Mouse (Mus musculus) hindbrain, embryonic 15.5 days (tissue): ENCODE results near the gene Prr13. TPM values are rescaled to one million over a fixed set of nuclear protein-coding genes. Genes with fewer than 3 reads are reported as not detected.

Experiments used
- ATAC-seq: fragments of 200-750 bp; cut with Nextera tagmentation; 2 replicates; pipeline ENCODE4 v1.8.0; 2017; ENCODE audit warnings: low read depth, moderate number of reproducible peaks, moderate TSS enrichment; ENCODE audit not compliant: low FRiP score
- H3K27ac ChIP-seq: fragments of 300-500 bp; sonication (generic); replicated peaks from 2 replicates; pipeline ENCODE4 v1.5.1; 2015; ENCODE audit warnings: mild to moderate bottlenecking, inconsistent platforms
- H3K27me3 ChIP-seq: fragments of 300-500 bp; sonication (generic); 2 replicates; pipeline ENCODE4 v1.6.1; 2015; ENCODE audit warnings: control low read depth, inconsistent platforms
- H3K36me3 ChIP-seq: fragments of 300-500 bp; sonication (generic); 2 replicates; pipeline ENCODE4 v1.6.1; 2015; ENCODE audit warnings: control low read depth, inconsistent platforms
- H3K4me1 ChIP-seq: fragments of 300-500 bp; sonication (generic); replicated peaks from 2 replicates; pipeline ENCODE4 v1.6.1; 2015; ENCODE audit warnings: control low read depth, inconsistent platforms
- H3K4me2 ChIP-seq: fragments of 300-500 bp; sonication (generic); 2 replicates; pipeline ENCODE4 v1.6.1; 2015; ENCODE audit warnings: moderate library complexity, mild to moderate bottlenecking, inconsistent platforms
- H3K4me3 ChIP-seq: fragments of 300-500 bp; sonication (generic); 2 replicates; pipeline ENCODE4 v1.5.1; 2015; ENCODE audit warnings: mild to moderate bottlenecking, inconsistent platforms
- H3K9ac ChIP-seq: fragments of 300-500 bp; sonication (generic); 2 replicates; pipeline ENCODE4 v1.6.1; 2015; ENCODE audit warnings: inconsistent platforms
- H3K9me3 ChIP-seq: fragments of 300-500 bp; sonication (generic); 2 replicates; pipeline ENCODE4 v1.6.1; 2016; ENCODE audit warnings: control low read depth, inconsistent platforms
- WGBS: fragments of 180-500 bp; shearing (Covaris S2); methylation state at CpG from one replicate; pipeline ENCODE4 v1.1.7; 2015; 5-methylcytosine and 5-hydroxymethylcytosine counted together
- polyA plus RNA-seq: library from polyadenylated mRNA; unstranded; fragments of >200 nt; fragmentation: Nextera tagmentation; extraction: Ambion mirVana; gene quantifications from 2 replicates; pipeline ENCODE4 v1.2.1, GENCODE M21; 2015

Gene Prr13
- polyA plus RNA-seq, 1 experiment from 2014 or later, result 98.5 TPM

GRCm38 (mm10) chr15:102463666-102464065 lies 4.8 kb downstream of the Prr13 start:
- Histone ChIP-seq H3K4me2 (no peak overlapping the region), H3K36me3 (peaks cover 3% of the 10 kb centered on the region; the same call in 1 of the 2 replicates), H3K27me3 (no peaks in the 10 kb centered on the region), H3K27ac (no peak overlapping the region), H3K4me3 (no peak overlapping the region), H3K4me1 (peaks cover 22% of the 10 kb centered on the region), H3K9me3 (no peaks in the 10 kb centered on the region), H3K9ac (no peak overlapping the region)
- ATAC-seq, result no peak

GRCm38 (mm10) chr15:102468675-102469370 lies 10.0 kb downstream of the Prr13 start:
- no peaks in the 10 kb centered on the region for H3K27me3 ChIP-seq
- no peaks in the 10 kb centered on the region for H3K9me3 ChIP-seq
- H3K4me2 ChIP-seq, result no peak overlapping the region
- no peaks in the 10 kb centered on the region for H3K36me3 ChIP-seq
- peaks cover 23% of the 10 kb centered on the region for H3K4me1 ChIP-seq
- 98% methylated on average over 9 of the region's 9 CpGs for WGBS
- no peak overlapping the region for H3K9ac ChIP-seq
- H3K4me3 ChIP-seq, result no peak overlapping the region
- no peak overlapping the region for H3K27ac ChIP-seq
- no peak for ATAC-seq

GRCm38 (mm10) chr15:102470183-102470604 lies 11.4 kb downstream of the Prr13 start, which contains the start of gene Pcbp2:
Gene Pcbp2 (plus strand): TSS chr15:102470539.
- WGBS, result under 1% methylated on average over 30 of the region's 40 CpGs
- H3K4me3 ChIP-seq, result peak within 1 kb of the TSS; percentile 93
- peak within 1 kb of the TSS; percentile 97 for H3K27ac ChIP-seq
- peak within 1 kb of the TSS; percentile 70 for H3K4me2 ChIP-seq
- ATAC-seq, result peak; percentile 99
- peaks cover 23% of the 10 kb centered on the region for H3K4me1 ChIP-seq
- peaks cover 13% of the 10 kb centered on the region for H3K36me3 ChIP-seq
- H3K9me3 ChIP-seq, result no peaks in the 10 kb centered on the region
- no peaks in the 10 kb centered on the region for H3K27me3 ChIP-seq
- peak within 1 kb of the TSS; percentile 93 for H3K9ac ChIP-seq

- peak overlapping the region; percentile 93 for H3K9ac ChIP-seq
- H3K4me1 ChIP-seq, result peaks cover 23% of the 10 kb centered on the region
- H3K4me3 ChIP-seq, result peak overlapping the region; percentile 93
- H3K9me3 ChIP-seq, result no peaks in the 10 kb centered on the region
- peak overlapping the region; percentile 97 for H3K27ac ChIP-seq
- peak; percentile 68 for ATAC-seq
- peaks cover 19% of the 10 kb centered on the region for H3K36me3 ChIP-seq
- under 1% methylated on average over 45 of the region's 67 CpGs for WGBS
- no peaks in the 10 kb centered on the region for H3K27me3 ChIP-seq
- peak overlapping the region; percentile 70 for H3K4me2 ChIP-seq
Measured at GRCm38 (mm10) chr15:102470605-102471294, 11.9 kb downstream of the Prr13 start.

GRCm38 (mm10) chr15:102471295-102471645 lies 12.4 kb downstream of the Prr13 start:
- no peak for ATAC-seq
- WGBS, result under 1% methylated on average over 10 of the region's 10 CpGs
- no peaks in the 10 kb centered on the region for H3K27me3 ChIP-seq

GRCm38 (mm10) chr15:102471727-102472126 lies 12.9 kb downstream of the Prr13 start:
- H3K27ac ChIP-seq, result no peak overlapping the region
- peak overlapping the region; percentile 93 for H3K9ac ChIP-seq
- peaks cover 29% of the 10 kb centered on the region for H3K36me3 ChIP-seq
- peak overlapping the region; percentile 93 for H3K4me3 ChIP-seq
- H3K27me3 ChIP-seq, result no peaks in the 10 kb centered on the region
- no peak for ATAC-seq
- H3K9me3 ChIP-seq, result no peaks in the 10 kb centered on the region
- H3K4me1 ChIP-seq, result peaks cover 23% of the 10 kb centered on the region
- H3K4me2 ChIP-seq, result peak overlapping the region; percentile 70

More at GRCm38 (mm10) chr15:102471295-102471645, 12.4 kb downstream of the Prr13 start:
- Histone ChIP-seq H3K9ac (peak overlapping the region; percentile 93), H3K27ac (peak overlapping the region; percentile 97), H3K4me2 (peak overlapping the region; percentile 70), H3K4me1 (peaks cover 23% of the 10 kb centered on the region), H3K36me3 (peaks cover 24% of the 10 kb centered on the region), H3K9me3 (no peaks in the 10 kb centered on the region), H3K4me3 (peak overlapping the region; percentile 93)

GRCm38 (mm10) chr15:102473246-102473645 lies 14.4 kb downstream of the Prr13 start:
- no peak for ATAC-seq
- no peak overlapping the region for H3K9ac ChIP-seq
- peaks cover 41% of the 10 kb centered on the region for H3K36me3 ChIP-seq

GRCm38 (mm10) chr15:102474520-102474919 lies 15.7 kb downstream of the Prr13 start:
- no peak for ATAC-seq
- WGBS, result 89% methylated on average over 2 of the region's 2 CpGs
- Histone ChIP-seq H3K9me3 (no peaks in the 10 kb centered on the region), H3K4me3 (no peak overlapping the region), H3K27ac (no peak overlapping the region), H3K4me2 (no peak overlapping the region), H3K4me1 (peaks cover 23% of the 10 kb centered on the region), H3K36me3 (peaks cover 52% of the 10 kb centered on the region), H3K9ac (no peak overlapping the region), H3K27me3 (no peaks in the 10 kb centered on the region)

More at GRCm38 (mm10) chr15:102473246-102473645, 14.4 kb downstream of the Prr13 start:
- no peaks in the 10 kb centered on the region for H3K27me3 ChIP-seq
- H3K4me3 ChIP-seq, result no peak overlapping the region
- no peaks in the 10 kb centered on the region for H3K9me3 ChIP-seq
- H3K27ac ChIP-seq, result no peak overlapping the region
- peak overlapping the region; percentile 7; the same call in 1 of the 2 replicates for H3K4me2 ChIP-seq
- peaks cover 23% of the 10 kb centered on the region for H3K4me1 ChIP-seq
- WGBS, result 82% methylated on average over 2 of the region's 2 CpGs

- 91% methylated on average over 3 of the region's 3 CpGs for WGBS
Measured at GRCm38 (mm10) chr15:102483136-102483535, 24.3 kb downstream of the Prr13 start.

GRCm38 (mm10) chr15:102485853-102486252 lies 27.0 kb downstream of the Prr13 start:
- no peaks in the 10 kb centered on the region for H3K4me1 ChIP-seq
- H3K9ac ChIP-seq, result no peak overlapping the region
- H3K27ac ChIP-seq, result no peak overlapping the region
- H3K27me3 ChIP-seq, result no peaks in the 10 kb centered on the region
- ATAC-seq, result no peak
- H3K36me3 ChIP-seq, result peaks cover 86% of the 10 kb centered on the region
- 91% methylated on average over 12 of the region's 12 CpGs for WGBS
- no peak overlapping the region for H3K4me2 ChIP-seq
- no peak overlapping the region for H3K4me3 ChIP-seq
- H3K9me3 ChIP-seq, result no peaks in the 10 kb centered on the region

More at GRCm38 (mm10) chr15:102483136-102483535, 24.3 kb downstream of the Prr13 start:
- no peak overlapping the region for H3K4me2 ChIP-seq
- H3K9ac ChIP-seq, result no peak overlapping the region
- H3K9me3 ChIP-seq, result no peaks in the 10 kb centered on the region
- no peak overlapping the region for H3K4me3 ChIP-seq
- H3K36me3 ChIP-seq, result peaks cover 82% of the 10 kb centered on the region
- ATAC-seq, result no peak
- no peaks in the 10 kb centered on the region for H3K27me3 ChIP-seq
- no peaks in the 10 kb centered on the region for H3K4me1 ChIP-seq
- H3K27ac ChIP-seq, result no peak overlapping the region

GRCm38 (mm10) chr15:102487664-102488063 lies 28.8 kb downstream of the Prr13 start:
- Histone ChIP-seq H3K27ac (no peak overlapping the region), H3K9ac (no peak overlapping the region), H3K36me3 (peaks cover 82% of the 10 kb centered on the region), H3K4me3 (no peak overlapping the region), H3K27me3 (no peaks in the 10 kb centered on the region), H3K9me3 (no peaks in the 10 kb centered on the region), H3K4me1 (no peaks in the 10 kb centered on the region), H3K4me2 (no peak overlapping the region)
- ATAC-seq, result no peak
- WGBS, result 76% methylated on average over 1 of the region's 1 CpGs

- Histone ChIP-seq H3K27ac (no peak overlapping the region), H3K27me3 (no peaks in the 10 kb centered on the region), H3K9me3 (no peaks in the 10 kb centered on the region), H3K36me3 (peaks cover 84% of the 10 kb centered on the region), H3K4me1 (no peaks in the 10 kb centered on the region), H3K4me2 (no peak overlapping the region), H3K4me3 (no peak overlapping the region), H3K9ac (no peak overlapping the region)
- ATAC-seq, result no peak
- 87% methylated on average over 3 of the region's 3 CpGs for WGBS
Measured at GRCm38 (mm10) chr15:102498322-102498721, 39.5 kb downstream of the Prr13 start.
